In the genomic region with DNA sequence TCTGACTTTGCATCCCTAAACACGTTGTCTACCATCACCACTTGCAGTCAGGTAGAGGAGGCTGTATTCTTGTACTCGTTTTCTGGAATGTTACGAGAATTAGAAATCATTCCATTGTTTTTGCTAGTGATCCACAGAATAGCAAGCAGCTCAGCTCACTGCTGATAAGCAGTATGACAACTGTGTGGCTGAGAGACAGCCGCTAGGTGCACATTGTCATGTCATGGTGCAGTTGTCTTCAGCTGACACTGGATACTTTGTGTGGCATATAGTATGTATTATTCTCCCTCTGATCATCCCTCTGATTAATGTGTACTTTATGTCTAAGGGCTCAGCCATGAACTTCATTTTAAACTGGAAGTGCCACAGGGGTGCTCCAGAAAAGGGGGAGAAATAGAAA, we compare ENCODE assay signal across 19 mouse cellular contexts.
"Had no signal": no experiment of that assay in that cellular context is flagged by ENCODE, and none has a peak within 500 bp of the region (broad histone marks: within the 10 kb centered on the region; RNA-seq: fewer than 3 reads in every experiment).

No protein-coding gene starts in this region.

- DNase-seq: liver, embryonic 13.5 days; liver, postnatal 0 days; lung, adult 2 months; lung, postnatal 14 days; lung, postnatal 36 days; midbrain, embryonic 14.5 days; right cerebral cortex, postnatal 14 days; thymus, adult 2 months; thymus, postnatal 25 days; thymus, postnatal 4 days had no signal

- H3K36me3 ChIP-seq: liver, embryonic 13.5 days; liver, embryonic 15.5 days; lung, embryonic 15.5 days; midbrain, embryonic 12.5 days; neural tube, embryonic 12.5 days; stomach, embryonic 15.5 days had no signal

- H3K4me3 ChIP-seq: liver, embryonic 13.5 days; liver, embryonic 15.5 days; lung, embryonic 15.5 days; midbrain, embryonic 12.5 days; neural tube, embryonic 12.5 days; stomach, embryonic 15.5 days had no signal

- ATAC-seq: liver, postnatal 0 days; lung, postnatal 0 days; midbrain, embryonic 16.5 days had no signal

- H3K4me1 ChIP-seq: liver, embryonic 13.5 days; liver, embryonic 15.5 days; neural tube, embryonic 12.5 days; stomach, embryonic 15.5 days had no signal

- H3K4me2 ChIP-seq: liver, embryonic 13.5 days; liver, embryonic 15.5 days; lung, embryonic 15.5 days; midbrain, embryonic 12.5 days; neural tube, embryonic 12.5 days; stomach, embryonic 15.5 days had no signal

- H3K9ac ChIP-seq: liver, embryonic 13.5 days; liver, embryonic 15.5 days; liver, postnatal 0 days; lung, embryonic 15.5 days; midbrain, embryonic 12.5 days; neural tube, embryonic 12.5 days; stomach, embryonic 15.5 days had no signal

- H3K27me3 ChIP-seq: liver, embryonic 13.5 days; liver, embryonic 15.5 days; lung, embryonic 15.5 days; midbrain, embryonic 12.5 days; neural tube, embryonic 12.5 days; stomach, embryonic 15.5 days had no signal

- H3K27ac ChIP-seq: liver, embryonic 13.5 days; liver, embryonic 15.5 days; lung, embryonic 15.5 days; macrophage; midbrain, embryonic 12.5 days; neural tube, embryonic 12.5 days; stomach, embryonic 15.5 days; stomach, postnatal 0 days had no signal

- H3K9me3 ChIP-seq: liver, embryonic 13.5 days; liver, embryonic 15.5 days; lung, embryonic 15.5 days; midbrain, embryonic 12.5 days; neural tube, embryonic 12.5 days; stomach, embryonic 15.5 days had no signal
